In the genomic region with DNA sequence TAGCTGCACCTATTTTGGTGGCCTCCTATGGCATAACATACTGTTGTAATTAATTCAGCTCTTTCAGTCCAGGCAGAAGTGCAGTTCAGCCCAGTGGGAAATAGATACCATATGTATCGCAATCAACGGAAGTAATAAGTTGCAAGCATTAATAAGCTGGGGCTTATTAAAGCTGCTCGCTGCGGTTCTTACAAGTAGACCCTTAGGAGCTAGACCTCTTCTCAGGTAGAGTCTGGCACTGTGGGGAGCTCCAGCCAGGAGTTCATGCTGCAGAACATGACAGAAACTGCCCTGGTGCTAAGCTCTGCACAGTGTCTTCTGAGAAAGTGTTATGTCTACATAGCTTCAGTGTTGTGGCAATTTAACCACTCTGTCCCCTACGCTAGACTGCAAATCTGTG, we compare ENCODE assay signal across 31 mouse cellular contexts.
DNase-seq lines count a peak whose midpoint lies in the region; ATAC-seq lines count a peak whose summit lies in the region.
"Had no signal": no experiment of that assay in that cellular context is flagged by ENCODE, and none has a peak within 500 bp of the region (broad histone marks: within the 10 kb centered on the region; RNA-seq: fewer than 3 reads in every experiment).

No protein-coding gene starts in this region.

- H3K4me3 ChIP-seq in intestine, embryonic 14.5 days (ENCODE audit: low read depth, low read length): no peak overlapping the region
- H3K4me3 ChIP-seq in intestine, embryonic 15.5 days (replicated peaks): no peak overlapping the region
- H3K4me3 ChIP-seq in embryonic facial prominence, embryonic 12.5 days: no peak overlapping the region
- H3K4me3 ChIP-seq in limb, embryonic 11.5 days (ENCODE audit: low read depth, low read length): no peak overlapping the region
- H3K4me3 ChIP-seq in neural tube, embryonic 14.5 days (ENCODE audit: low read depth, low read length): no peak overlapping the region
- H3K4me3 ChIP-seq: hindbrain, embryonic 10.5 days; kidney, embryonic 15.5 days; layer of hippocampus, adult 2 months; liver, embryonic 13.5 days; megakaryocyte, embryonic 14.5 days; midbrain, embryonic 12.5 days had no signal

- H3K36me3 ChIP-seq in intestine, embryonic 14.5 days (ENCODE audit: control insufficient read depth, insufficient read depth, low read length): no peaks in the 10 kb centered on the region
- no peaks in the 10 kb centered on the region for H3K36me3 ChIP-seq in intestine, embryonic 15.5 days
- H3K36me3 ChIP-seq in embryonic facial prominence, embryonic 12.5 days: no peaks in the 10 kb centered on the region
- H3K36me3 ChIP-seq in limb, embryonic 11.5 days (ENCODE audit: control insufficient read depth, insufficient read depth, low read length): no peaks in the 10 kb centered on the region
- no peaks in the 10 kb centered on the region for H3K36me3 ChIP-seq in neural tube, embryonic 14.5 days (ENCODE audit: control insufficient read depth, insufficient read depth, low read length)
- H3K36me3 ChIP-seq: hindbrain, embryonic 10.5 days; kidney, embryonic 15.5 days; liver, embryonic 13.5 days; midbrain, embryonic 12.5 days had no signal

- H3K4me2 ChIP-seq in intestine, embryonic 14.5 days (ENCODE audit: low read length): no peak overlapping the region
- no peak overlapping the region for H3K4me2 ChIP-seq in intestine, embryonic 15.5 days (replicated peaks)
- no peak overlapping the region for H3K4me2 ChIP-seq in embryonic facial prominence, embryonic 12.5 days (replicated peaks)
- no peak overlapping the region for H3K4me2 ChIP-seq in limb, embryonic 11.5 days (ENCODE audit: low read depth, severe bottlenecking)
- H3K4me2 ChIP-seq in neural tube, embryonic 14.5 days (ENCODE audit: low read depth, low read length): no peak overlapping the region
- H3K4me2 ChIP-seq: kidney, embryonic 15.5 days; liver, embryonic 13.5 days; midbrain, embryonic 12.5 days had no signal

- no peak overlapping the region for H3K9ac ChIP-seq in intestine, embryonic 14.5 days (ENCODE audit: low read length)
- no peak overlapping the region for H3K9ac ChIP-seq in intestine, embryonic 15.5 days
- H3K9ac ChIP-seq in embryonic facial prominence, embryonic 12.5 days: no peak overlapping the region
- H3K9ac ChIP-seq in limb, embryonic 11.5 days (ENCODE audit: low read length): no peak overlapping the region
- no peak overlapping the region for H3K9ac ChIP-seq in neural tube, embryonic 14.5 days (replicated peaks; ENCODE audit: low read depth, low read length)
- H3K9ac ChIP-seq: kidney, embryonic 15.5 days; liver, embryonic 13.5 days; midbrain, embryonic 12.5 days had no signal

- 0 out of 2 replicates have a peak, but pooled peaks cover 3% of the 10 kb centered on the region for H3K27me3 ChIP-seq in intestine, embryonic 14.5 days (replicated peaks; ENCODE audit: control insufficient read depth, insufficient read depth, low read length)
- H3K27me3 ChIP-seq in intestine, embryonic 15.5 days (replicated peaks): no peaks in the 10 kb centered on the region
- no peaks in the 10 kb centered on the region for H3K27me3 ChIP-seq in embryonic facial prominence, embryonic 12.5 days
- H3K27me3 ChIP-seq in limb, embryonic 11.5 days (ENCODE audit: control insufficient read depth, insufficient read depth, low read length): no peaks in the 10 kb centered on the region
- H3K27me3 ChIP-seq in neural tube, embryonic 14.5 days (ENCODE audit: control insufficient read depth, insufficient read depth, low read length): no peaks in the 10 kb centered on the region

- WGBS in intestine, embryonic 14.5 days: 92% methylated on average over 5 of the region's 5 CpGs
- 92% methylated on average over 5 of the region's 5 CpGs for WGBS in intestine, embryonic 15.5 days
- 45% methylated on average over 5 of the region's 5 CpGs for WGBS in embryonic facial prominence, embryonic 12.5 days
- WGBS in limb, embryonic 11.5 days: 40% methylated on average over 5 of the region's 5 CpGs
- WGBS in neural tube, embryonic 14.5 days: 65% methylated on average over 5 of the region's 5 CpGs

- ATAC-seq in intestine, embryonic 14.5 days (replicated peaks; ENCODE audit: low FRiP score, low TSS enrichment, low read depth): no peak
- no peak for ATAC-seq in intestine, embryonic 15.5 days
- no peak for ATAC-seq in embryonic facial prominence, embryonic 12.5 days (ENCODE audit: insufficient number of reproducible peaks, insufficient read depth, low FRiP score, low TSS enrichment)
- ATAC-seq in limb, embryonic 11.5 days (ENCODE audit: insufficient number of reproducible peaks, low FRiP score, low TSS enrichment, low read depth): no peak
- peak; percentile 62; the same call in 1 of the 2 replicates for ATAC-seq in neural tube, embryonic 14.5 days (ENCODE audit: low read depth)
- ATAC-seq: CD4-positive, CD25-positive, alpha-beta regulatory T cell, adult 4 months; forebrain, embryonic 14.5 days; lung, postnatal 0 days had no signal

- H3K4me1 ChIP-seq in intestine, embryonic 14.5 days (replicated peaks; ENCODE audit: control insufficient read depth, insufficient read depth, low read length): no peaks in the 10 kb centered on the region
- H3K4me1 ChIP-seq in intestine, embryonic 15.5 days (replicated peaks): no peaks in the 10 kb centered on the region
- peaks cover 24% of the 10 kb centered on the region for H3K4me1 ChIP-seq in embryonic facial prominence, embryonic 12.5 days
- H3K4me1 ChIP-seq in limb, embryonic 11.5 days (ENCODE audit: control insufficient read depth, insufficient read depth, low read length): peaks cover 16% of the 10 kb centered on the region
- H3K4me1 ChIP-seq in neural tube, embryonic 14.5 days (ENCODE audit: control insufficient read depth, insufficient read depth, low read length): no peaks in the 10 kb centered on the region; the same call in 1 of the 2 replicates
- H3K4me1 ChIP-seq: liver, embryonic 13.5 days; megakaryocyte, embryonic 14.5 days had no signal

- peak; percentile 50 for DNase-seq in intestine, embryonic 14.5 days (ENCODE audit: low spot score)
- DNase-seq in limb, embryonic 11.5 days (ENCODE audit: low spot score): no peak
- no peak for DNase-seq in cerebellum, adult 11-12 months
- no peak for DNase-seq in ovary, postnatal 10 days (ENCODE audit: low spot score)
- DNase-seq: adrenal gland, postnatal 14 days; cerebellum, adult 18-20 months; cerebellum, postnatal 10 days; gastrocnemius, postnatal 14 days; heart, postnatal 14 days; kidney, adult 18-20 months; kidney, postnatal 25 days; layer of hippocampus, postnatal 36 days; left cerebral cortex, postnatal 4 days; liver, embryonic 13.5 days; lung, adult 18-20 months; lung, postnatal 4 days; right cerebral cortex, postnatal 14 days; thymus, adult 18-20 months; thymus, postnatal 25 days had no signal

- no peak overlapping the region for H3K27ac ChIP-seq in intestine, embryonic 14.5 days (ENCODE audit: low read depth)
- no peak overlapping the region for H3K27ac ChIP-seq in intestine, embryonic 15.5 days
- peak overlapping the region; percentile 46; the same call in 1 of the 2 replicates for H3K27ac ChIP-seq in embryonic facial prominence, embryonic 12.5 days
- peak overlapping the region; percentile 76 for H3K27ac ChIP-seq in limb, embryonic 11.5 days (replicated peaks; ENCODE audit: low read depth, low read length)
- peak overlapping the region; percentile 52; the same call in 1 of the 2 replicates for H3K27ac ChIP-seq in neural tube, embryonic 14.5 days (ENCODE audit: low read depth, low read length)
- H3K27ac ChIP-seq: hindbrain, embryonic 10.5 days; kidney, embryonic 15.5 days; layer of hippocampus, adult 2 months; liver, embryonic 13.5 days; midbrain, embryonic 12.5 days; stomach, postnatal 0 days had no signal

- H3K9me3 ChIP-seq in intestine, embryonic 14.5 days (ENCODE audit: control insufficient read depth, low read length): no peaks in the 10 kb centered on the region
- H3K9me3 ChIP-seq in intestine, embryonic 15.5 days: no peaks in the 10 kb centered on the region
- no peaks in the 10 kb centered on the region for H3K9me3 ChIP-seq in embryonic facial prominence, embryonic 12.5 days
- no peaks in the 10 kb centered on the region for H3K9me3 ChIP-seq in limb, embryonic 11.5 days (ENCODE audit: control insufficient read depth, low read length)
- no peaks in the 10 kb centered on the region for H3K9me3 ChIP-seq in neural tube, embryonic 14.5 days (ENCODE audit: control insufficient read depth, low read length)
- H3K9me3 ChIP-seq: hindbrain, embryonic 10.5 days; kidney, embryonic 15.5 days; liver, embryonic 13.5 days; megakaryocyte, embryonic 14.5 days; midbrain, embryonic 12.5 days had no signal

Comparison
In these comparisons a context has a peak if more than half of its experiments do, and no peak if none do; other contexts are left out.
1. H3K27ac ChIP-seq: peak in embryonic facial prominence, embryonic 12.5 days (single experiment), limb, embryonic 11.5 days (single experiment) and neural tube, embryonic 14.5 days (single experiment); none in intestine, embryonic 14.5 days (single experiment) and intestine, embryonic 15.5 days (single experiment).